Mouse (Mus musculus): ENCODE measurements around the gene Alpk1. TPM values are rescaled to one million over a fixed set of nuclear protein-coding genes. Genes with fewer than 3 reads are reported as not detected.

The Alpk1 gene
- polyA plus RNA-seq, 1 experiment from 2014 or later: 0.74 TPM

DNA sequence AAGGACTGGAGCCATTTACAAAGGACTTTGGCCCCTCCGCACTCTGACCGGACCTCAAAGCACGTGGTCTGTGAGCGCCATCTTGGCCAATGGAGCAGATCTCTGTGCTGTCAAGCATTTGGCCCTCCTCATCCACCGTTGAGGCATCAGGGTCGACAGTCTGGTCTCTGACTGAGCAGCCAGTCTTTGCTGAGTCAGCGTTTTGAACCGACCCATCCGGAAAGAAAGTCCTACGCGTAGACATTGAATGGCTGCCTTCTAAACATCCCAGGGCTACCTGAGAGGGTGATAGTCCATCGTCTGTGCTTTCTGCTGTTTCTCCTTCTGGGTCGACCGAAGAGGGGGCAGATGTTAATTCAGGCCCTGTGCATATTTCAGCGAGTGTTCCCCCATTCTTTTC is 100.6 kb downstream of the Alpk1 start:
- Histone ChIP-seq H3K9ac (replicated peaks) (no peak overlapping the region), H3K27me3 (no peaks in the 10 kb centered on the region), H3K4me2 (no peak overlapping the region), H3K9me3 (no peaks in the 10 kb centered on the region), H3K4me1 (replicated peaks) (no peaks in the 10 kb centered on the region), H3K27ac (no peak overlapping the region), H3K36me3 (no peaks in the 10 kb centered on the region), H3K4me3 (replicated peaks) (no peak overlapping the region)
- 91% methylated on average over 15 of the region's 15 CpGs for WGBS
- ATAC-seq (ENCODE audit: insufficient number of reproducible peaks, insufficient read depth, low FRiP score, low TSS enrichment, low read depth): no peak

DNA sequence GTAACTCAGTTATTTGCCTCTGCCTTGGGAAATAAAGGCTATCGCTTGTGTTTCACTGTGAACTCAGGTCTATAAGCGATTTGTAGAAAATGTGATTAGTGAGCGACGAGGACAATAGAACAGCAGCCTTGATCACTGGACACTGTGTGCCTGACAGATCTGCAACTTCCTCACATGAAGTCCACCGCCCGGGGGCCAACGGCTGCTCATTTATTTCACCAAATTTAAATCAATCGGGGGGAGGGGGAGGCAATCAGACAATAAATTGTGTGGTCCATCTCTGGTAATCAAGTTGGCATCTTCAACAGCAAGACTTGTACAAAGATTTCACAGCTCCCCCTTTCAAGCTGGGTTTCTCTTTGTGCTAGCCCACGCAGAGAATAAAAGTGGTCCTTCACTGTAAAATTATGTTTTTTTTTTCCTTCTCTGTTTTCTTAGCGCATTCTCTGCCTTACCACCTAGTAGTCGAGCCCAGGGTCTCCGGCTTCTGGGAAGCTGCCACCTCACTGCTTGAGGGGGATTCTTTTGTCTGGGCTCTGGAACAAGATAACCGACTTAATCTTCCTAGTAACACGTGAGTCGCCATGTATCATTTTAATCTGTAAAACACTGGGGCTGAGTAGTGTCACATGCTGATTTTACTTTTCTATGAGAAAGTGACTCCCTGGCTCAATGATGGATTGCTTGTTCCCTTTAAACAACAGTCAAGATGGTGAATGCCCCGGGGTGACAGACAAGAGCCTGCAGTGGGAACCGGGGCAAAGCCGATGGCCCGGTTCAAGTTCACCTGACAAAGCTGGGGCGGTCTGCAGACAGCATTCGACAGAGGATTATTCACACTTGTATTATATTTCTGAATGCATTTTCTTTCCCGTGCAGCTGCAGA is 118.4 kb downstream of the Alpk1 start:
- no peaks in the 10 kb centered on the region for H3K9me3 ChIP-seq
- H3K27ac ChIP-seq: no peak overlapping the region
- H3K4me3 ChIP-seq (replicated peaks): no peak overlapping the region
- 75% methylated on average over 22 of the region's 22 CpGs for WGBS
- no peaks in the 10 kb centered on the region for H3K4me1 ChIP-seq (replicated peaks)
- H3K9ac ChIP-seq (replicated peaks): no peak overlapping the region
- H3K36me3 ChIP-seq: no peaks in the 10 kb centered on the region
- no peak for ATAC-seq (ENCODE audit: insufficient number of reproducible peaks, insufficient read depth, low FRiP score, low TSS enrichment, low read depth)
- H3K4me2 ChIP-seq: no peak overlapping the region
- H3K27me3 ChIP-seq: no peaks in the 10 kb centered on the region; the same call in 1 of the 2 replicates

DNA sequence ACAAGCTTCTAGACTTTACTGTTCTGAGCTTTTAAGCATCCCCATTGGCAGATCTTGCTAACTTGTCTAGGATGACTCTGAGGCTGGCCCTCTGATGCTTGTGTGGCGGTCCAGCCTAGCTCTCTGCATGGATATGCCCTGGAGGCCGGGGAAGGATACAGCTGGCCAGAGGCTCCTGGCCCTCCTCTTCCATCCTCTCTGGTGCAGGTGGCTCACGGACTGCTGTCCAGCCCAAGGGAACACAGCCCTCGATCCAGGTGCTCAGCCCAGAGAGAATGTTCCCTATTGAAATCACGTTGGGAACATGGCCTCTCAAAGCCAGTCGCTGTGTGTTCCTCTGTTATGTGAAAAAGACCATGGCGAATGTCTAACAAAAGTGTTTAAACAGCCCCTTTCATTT is 119.6 kb downstream of the Alpk1 start:
- Histone ChIP-seq H3K9ac (replicated peaks) (no peak overlapping the region), H3K9me3 (no peaks in the 10 kb centered on the region), H3K4me3 (replicated peaks) (no peak overlapping the region), H3K4me2 (no peak overlapping the region), H3K27ac (no peak overlapping the region), H3K27me3 (no peaks in the 10 kb centered on the region; the same call in 1 of the 2 replicates), H3K4me1 (replicated peaks) (no peaks in the 10 kb centered on the region), H3K36me3 (no peaks in the 10 kb centered on the region)
- WGBS: 72% methylated on average over 7 of the region's 7 CpGs
- ATAC-seq (ENCODE audit: insufficient number of reproducible peaks, insufficient read depth, low FRiP score, low TSS enrichment, low read depth): no peak

DNA sequence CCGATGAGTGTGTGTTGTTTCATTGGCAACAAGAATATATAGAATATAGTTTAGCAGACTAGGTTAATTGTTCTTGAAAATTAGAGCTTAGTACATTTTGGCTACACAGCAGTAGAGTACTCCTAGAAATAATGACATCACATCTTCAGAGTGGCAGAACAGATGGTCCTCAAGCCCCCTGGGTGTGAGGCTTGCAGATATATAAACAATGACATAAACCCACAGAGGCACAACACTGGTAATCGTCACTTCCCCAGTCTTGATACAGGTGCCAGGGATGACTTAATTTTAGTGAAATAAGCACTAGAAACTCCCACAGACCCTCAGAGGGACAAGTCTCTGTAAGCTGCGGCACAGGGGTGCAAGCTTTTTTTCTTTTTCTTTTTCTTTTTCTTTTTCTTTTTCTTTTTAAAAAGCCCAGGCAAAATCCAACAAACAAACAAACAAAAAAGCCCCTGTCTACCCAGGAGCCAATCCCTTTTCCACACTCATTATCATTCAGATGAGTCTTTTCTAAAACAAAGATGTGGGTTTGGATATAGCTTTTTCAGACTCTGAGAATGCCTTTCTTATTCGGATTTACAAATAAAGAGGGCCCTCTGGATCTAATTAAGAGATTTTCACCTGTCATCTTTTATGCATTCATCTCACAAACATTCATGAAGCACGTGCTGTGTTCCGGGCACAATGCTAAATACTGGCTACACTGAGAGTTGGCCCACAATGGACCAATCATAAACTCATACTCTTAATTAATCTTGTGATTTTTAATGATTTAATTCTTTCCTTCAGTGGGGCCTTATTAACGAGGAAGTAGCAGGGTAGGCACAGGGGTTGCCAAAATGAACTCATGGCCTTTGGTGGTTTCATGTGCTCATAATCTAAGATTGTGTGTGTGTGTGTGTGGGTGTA is 128.3 kb downstream of the Alpk1 start:
- no peaks in the 10 kb centered on the region for H3K36me3 ChIP-seq
- no peak overlapping the region for H3K27ac ChIP-seq
- no peak overlapping the region for H3K9ac ChIP-seq (replicated peaks)
- no peaks in the 10 kb centered on the region for H3K4me1 ChIP-seq (replicated peaks)
- no peak for ATAC-seq (ENCODE audit: insufficient number of reproducible peaks, insufficient read depth, low FRiP score, low TSS enrichment, low read depth)
- 53% methylated on average over 7 of the region's 7 CpGs for WGBS
- H3K27me3 ChIP-seq: peaks cover 24% of the 10 kb centered on the region
- H3K4me3 ChIP-seq (replicated peaks): no peak overlapping the region
- no peaks in the 10 kb centered on the region for H3K9me3 ChIP-seq
- H3K4me2 ChIP-seq: no peak overlapping the region

DNA sequence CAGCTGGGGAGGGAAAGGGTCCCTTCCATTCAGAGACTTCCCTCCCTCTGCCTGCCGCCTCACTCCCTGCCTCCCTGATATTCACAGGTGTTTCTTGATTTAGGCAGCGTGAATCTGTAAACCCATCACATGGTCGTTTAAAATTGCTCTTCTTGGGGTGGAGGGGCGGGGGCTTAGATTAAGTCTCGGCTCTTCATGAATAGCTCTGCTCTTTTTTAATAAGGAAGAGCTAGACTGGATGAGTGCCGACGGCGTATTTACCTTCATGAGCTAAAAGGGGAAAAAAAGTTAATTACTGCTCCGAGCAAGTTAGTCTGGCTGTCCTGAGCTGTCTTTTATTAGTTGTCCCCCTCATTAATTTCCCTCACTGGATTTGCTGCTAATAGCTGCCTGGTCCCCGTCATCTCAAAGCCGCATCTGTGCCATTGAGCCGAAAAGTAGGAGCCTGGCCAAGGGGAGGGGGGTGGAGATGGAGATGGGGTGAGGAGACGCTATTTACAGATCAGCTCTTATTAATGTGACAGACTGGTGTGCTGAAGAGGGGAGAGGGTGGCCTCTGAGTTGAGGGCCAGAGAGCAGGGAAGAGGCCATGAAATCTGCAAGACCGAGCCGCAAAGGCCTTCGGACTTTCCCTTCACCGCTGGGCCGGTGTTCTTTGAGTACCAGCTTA is 134.0 kb downstream of the Alpk1 start:
- WGBS: 37% methylated on average over 18 of the region's 18 CpGs
- H3K27ac ChIP-seq: no peak overlapping the region
- H3K4me1 ChIP-seq (replicated peaks): peaks cover 1% of the 10 kb centered on the region; the same call in 1 of the 2 replicates
- H3K4me2 ChIP-seq: no peak overlapping the region
- H3K27me3 ChIP-seq: peaks cover 73% of the 10 kb centered on the region
- no peak overlapping the region for H3K9ac ChIP-seq (replicated peaks)
- H3K4me3 ChIP-seq (replicated peaks): no peak overlapping the region
- no peaks in the 10 kb centered on the region for H3K9me3 ChIP-seq
- H3K36me3 ChIP-seq: no peaks in the 10 kb centered on the region
- no peak for ATAC-seq (ENCODE audit: insufficient number of reproducible peaks, insufficient read depth, low FRiP score, low TSS enrichment, low read depth)

DNA sequence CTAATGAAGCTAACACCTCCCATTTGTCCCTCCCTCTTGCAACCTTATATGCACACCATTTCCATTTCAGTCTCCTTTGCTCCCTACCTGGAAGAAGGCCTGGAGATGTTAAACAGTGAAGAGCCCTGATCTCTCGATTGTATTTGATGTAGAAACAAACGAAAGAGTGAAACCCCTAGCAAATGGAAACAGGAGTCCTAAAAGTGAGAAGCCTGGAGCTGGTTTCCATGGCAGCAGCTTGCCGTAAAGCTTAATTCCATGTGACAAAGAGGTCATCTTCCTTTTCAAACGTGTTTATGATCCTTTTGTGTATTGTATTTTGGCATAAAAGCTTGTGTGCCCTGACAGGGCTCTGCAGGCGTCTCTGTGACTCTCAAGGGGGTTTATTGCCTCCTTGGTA is 138.1 kb downstream of the Alpk1 start:
- WGBS: 3% methylated on average over 5 of the region's 5 CpGs

DNA sequence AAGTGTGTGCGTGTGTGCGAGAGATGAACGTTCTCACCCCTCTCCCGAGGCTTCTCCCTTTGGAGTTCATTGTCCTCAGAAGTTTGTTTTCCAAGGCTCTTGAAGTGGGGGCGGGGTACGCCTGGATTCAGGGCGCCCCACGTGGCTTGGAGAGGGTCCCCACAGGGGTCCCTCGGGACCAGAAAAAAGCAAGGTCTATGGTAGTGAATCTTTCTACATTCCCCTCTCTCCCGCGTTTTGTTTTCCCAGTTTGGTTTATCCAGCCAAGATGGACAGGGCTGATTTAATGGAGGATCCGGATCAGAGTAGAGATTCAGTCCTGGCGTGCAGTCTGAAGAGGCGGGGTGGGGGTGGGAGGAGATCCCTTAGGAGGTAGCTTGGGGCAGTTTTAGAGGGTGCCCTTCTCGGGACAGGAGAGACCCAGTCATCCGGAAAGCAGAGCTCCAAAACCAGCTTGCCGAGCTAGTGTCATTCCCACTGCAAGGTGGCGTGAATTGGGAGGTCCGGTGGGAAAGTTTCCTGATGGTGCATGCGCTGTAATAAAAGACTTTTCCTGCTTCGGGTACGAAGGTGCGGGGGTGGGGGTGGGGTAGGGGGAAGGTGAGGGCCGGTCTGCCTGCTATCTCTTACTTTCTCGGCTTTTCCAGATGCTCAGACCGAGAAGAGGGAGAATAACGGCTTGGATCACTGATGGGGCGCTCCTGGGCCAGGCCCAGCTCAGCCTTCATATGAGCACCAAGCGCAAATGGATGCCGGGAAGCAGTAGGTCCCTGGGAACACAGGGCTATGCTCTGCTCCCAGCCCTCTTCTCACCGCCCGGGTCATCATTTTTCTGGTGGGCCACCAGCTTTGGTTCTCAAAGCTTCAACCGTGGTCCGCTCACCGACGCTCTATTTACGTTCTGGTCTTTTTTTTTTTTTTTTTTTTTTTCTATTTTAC is 139.3 kb downstream of the Alpk1 start:
- no peak for ATAC-seq (ENCODE audit: insufficient number of reproducible peaks, insufficient read depth, low FRiP score, low TSS enrichment, low read depth)
- peaks cover 95% of the 10 kb centered on the region for H3K27me3 ChIP-seq
- WGBS: 2% methylated on average over 37 of the region's 37 CpGs
- H3K4me1 ChIP-seq (replicated peaks): peaks cover 16% of the 10 kb centered on the region
- peak overlapping the region; percentile 13 for H3K4me3 ChIP-seq (replicated peaks)
- H3K9me3 ChIP-seq: no peaks in the 10 kb centered on the region
- no peaks in the 10 kb centered on the region for H3K36me3 ChIP-seq
- H3K4me2 ChIP-seq: peak overlapping the region; percentile 28
- H3K27ac ChIP-seq: no peak overlapping the region
- H3K9ac ChIP-seq (replicated peaks): no peak overlapping the region

More for the DNA sequence above, 138.1 kb downstream of the Alpk1 start:
- no peak for ATAC-seq (ENCODE audit: insufficient number of reproducible peaks, insufficient read depth, low FRiP score, low TSS enrichment, low read depth)
- no peaks in the 10 kb centered on the region for H3K9me3 ChIP-seq
- peaks cover 96% of the 10 kb centered on the region for H3K27me3 ChIP-seq
- no peaks in the 10 kb centered on the region for H3K36me3 ChIP-seq
- no peak overlapping the region for H3K4me3 ChIP-seq (replicated peaks)
- H3K27ac ChIP-seq: no peak overlapping the region
- peaks cover 16% of the 10 kb centered on the region for H3K4me1 ChIP-seq (replicated peaks)
- no peak overlapping the region for H3K4me2 ChIP-seq
- H3K9ac ChIP-seq (replicated peaks): no peak overlapping the region

DNA sequence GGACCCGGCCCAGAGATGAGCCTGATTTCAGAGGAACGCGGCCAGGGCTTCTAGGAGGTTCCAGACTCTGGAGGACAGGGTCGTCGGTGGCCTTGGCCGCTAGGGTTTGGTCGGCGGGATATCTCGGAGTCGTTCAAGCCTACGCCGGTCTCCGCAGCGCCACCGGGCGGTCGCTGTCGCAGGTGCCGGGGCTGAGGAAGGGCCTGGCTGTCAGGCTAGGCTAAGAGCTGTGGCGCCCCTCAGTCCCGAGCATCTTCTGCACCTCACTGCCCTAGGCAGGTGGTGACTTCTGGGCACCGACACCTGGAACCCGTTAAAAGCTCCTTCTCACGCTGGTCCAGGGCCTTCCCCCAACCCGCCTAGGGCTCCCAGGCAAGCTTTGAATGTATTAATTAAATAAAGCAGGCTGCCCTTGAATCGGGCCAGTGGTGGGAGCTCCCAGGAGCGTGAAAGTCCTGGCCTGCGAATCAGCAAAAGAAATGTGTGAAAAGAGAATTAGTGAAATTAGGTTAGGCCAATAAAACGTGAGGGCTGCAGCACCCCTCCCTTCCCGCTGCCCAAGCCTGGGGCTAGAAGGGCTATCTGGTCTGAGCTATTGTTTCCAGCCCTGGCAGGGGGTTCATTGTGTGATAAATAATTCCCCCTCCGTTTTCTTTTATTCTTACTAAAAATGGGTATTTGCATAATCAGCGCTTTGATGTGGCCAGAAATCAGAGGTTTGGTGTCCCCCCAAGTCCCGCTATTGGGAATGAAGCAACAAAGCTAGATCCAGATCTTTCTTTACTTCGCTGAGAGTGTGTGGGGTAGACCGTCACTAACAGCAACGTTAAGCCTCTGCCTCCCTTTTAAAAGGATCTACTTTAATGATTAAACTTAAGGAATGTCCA is 140.2 kb downstream of the Alpk1 start:
- Histone ChIP-seq H3K4me1 (replicated peaks) (peaks cover 16% of the 10 kb centered on the region), H3K9ac (replicated peaks) (no peak overlapping the region; the same call in 1 of the 2 replicates), H3K4me2 (0 out of 2 replicates have a peak overlapping the region, but pooled peaks have one; percentile 28), H3K36me3 (no peaks in the 10 kb centered on the region), H3K4me3 (replicated peaks) (peak overlapping the region; percentile 13), H3K27me3 (peaks cover 93% of the 10 kb centered on the region), H3K9me3 (no peaks in the 10 kb centered on the region), H3K27ac (no peak overlapping the region)
- WGBS: under 1% methylated on average over 36 of the region's 36 CpGs
- ATAC-seq (ENCODE audit: insufficient number of reproducible peaks, insufficient read depth, low FRiP score, low TSS enrichment, low read depth): peak; percentile 63

DNA sequence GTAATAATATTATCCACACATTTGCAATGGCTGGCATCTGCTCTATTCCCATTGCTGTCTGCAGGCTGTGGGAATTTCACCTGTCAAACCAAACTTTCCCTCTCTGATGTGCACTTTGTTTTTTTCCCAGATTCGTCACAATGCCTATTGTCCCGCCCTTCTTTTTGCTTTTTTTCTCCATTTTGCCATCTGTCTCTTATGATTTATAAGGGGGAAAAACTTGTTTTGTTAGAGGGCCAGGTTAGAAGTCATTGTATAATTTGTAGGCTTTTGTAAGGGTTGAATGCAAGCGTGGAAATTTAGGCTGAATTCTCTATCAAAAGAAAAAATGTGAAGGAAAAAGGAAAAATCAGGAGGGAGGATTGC is 145.4 kb downstream of the Alpk1 start:
- ATAC-seq (ENCODE audit: insufficient number of reproducible peaks, insufficient read depth, low FRiP score, low TSS enrichment, low read depth): no peak
- no peak overlapping the region for H3K4me2 ChIP-seq
- no peak overlapping the region for H3K9ac ChIP-seq (replicated peaks)
- peaks cover 28% of the 10 kb centered on the region for H3K4me1 ChIP-seq (replicated peaks)
- 2% methylated on average over 3 of the region's 3 CpGs for WGBS
- no peak overlapping the region for H3K4me3 ChIP-seq (replicated peaks)
- no peaks in the 10 kb centered on the region for H3K36me3 ChIP-seq
- H3K9me3 ChIP-seq: no peaks in the 10 kb centered on the region
- no peak overlapping the region for H3K27ac ChIP-seq
- peaks cover 95% of the 10 kb centered on the region for H3K27me3 ChIP-seq

Data from limb, embryonic 12.5 days (tissue).